Mouse (Mus musculus): ENCODE data around the gene Ly6g6f. TPM values are rescaled to one million over a fixed set of nuclear protein-coding genes. Genes with fewer than 3 reads are reported as not detected.

Ly6g6f gene
- total RNA-seq, 2 experiments from 2014 or later = 0.29 TPM; not detected in 1

- intact Hi-C loops (cut with DNase I) = no loop called here
- Histone ChIP-seq H3K27ac (no peak overlapping the region), H3K4me3 (no peak overlapping the region)
- TF ChIP-seq CTCF (IDR thresholded peaks at IDR 0.05) = no peak
- DNase-seq (ENCODE audit: extremely low spot score in 1 of 2, low spot score in 2 of 2) = no peak
Observed at GRCm38 (mm10) chr17:35057090-35057489, 28.3 kb downstream of the Ly6g6f start.

- H3K27ac ChIP-seq = no peak overlapping the region
- no peak for TF ChIP-seq CTCF (IDR thresholded peaks at IDR 0.05)
- no peak overlapping the region for H3K4me3 ChIP-seq
- intact Hi-C loops (cut with DNase I) = no loop called here
- DNase-seq (ENCODE audit: extremely low spot score in 1 of 2, low spot score in 2 of 2) = no peak
Observed at GRCm38 (mm10) chr17:35055691-35056495, 29.5 kb downstream of the Ly6g6f start.

GRCm38 (mm10) chr17:35052271-35052798, 33.1 kb downstream of the Ly6g6f start:
- H3K27ac ChIP-seq = peak overlapping the region; percentile 78; the same call in 1 of the 2 replicates
- DNase-seq (ENCODE audit: extremely low spot score in 1 of 2, low spot score in 2 of 2) = no peak
- intact Hi-C loops (cut with DNase I) = no loop called here
- H3K4me3 ChIP-seq = no peak overlapping the region
- no peak for TF ChIP-seq CTCF (IDR thresholded peaks at IDR 0.05)

GRCm38 (mm10) chr17:35051156-35052086, 34.0 kb downstream of the Ly6g6f start:
- no peak for DNase-seq (ENCODE audit: extremely low spot score in 1 of 2, low spot score in 2 of 2)
- H3K4me3 ChIP-seq = peak overlapping the region; percentile 37

GRCm38 (mm10) chr17:35050126-35050750, 35.2 kb downstream of the Ly6g6f start:
- H3K27ac ChIP-seq = peak overlapping the region; percentile 70
- intact Hi-C loops (cut with DNase I) = no loop called here

More at GRCm38 (mm10) chr17:35051156-35052086, 34.0 kb downstream of the Ly6g6f start:
- no peak for TF ChIP-seq CTCF (IDR thresholded peaks at IDR 0.05)
- H3K27ac ChIP-seq = peak overlapping the region; percentile 78
- intact Hi-C loops (cut with DNase I) = no loop called here

GRCm38 (mm10) chr17:35049561-35050016, 35.8 kb downstream of the Ly6g6f start, which contains the start of gene Clic1:
Gene Clic1, plus strand, starts transcription at chr17:35049966.
- no peak for DNase-seq (ENCODE audit: extremely low spot score in 1 of 2, low spot score in 2 of 2)
- intact Hi-C loops (cut with DNase I) = no loop called here
- Histone ChIP-seq H3K27ac (peak within 1 kb of the TSS; percentile 70), H3K4me3 (peak within 1 kb of the TSS; percentile 47)
- TF ChIP-seq CTCF (IDR thresholded peaks at IDR 0.05) = no peak; the same call in 1 of the 2 replicates

More at GRCm38 (mm10) chr17:35050126-35050750, 35.2 kb downstream of the Ly6g6f start:
- no peak for DNase-seq (ENCODE audit: extremely low spot score in 1 of 2, low spot score in 2 of 2)
- no peak for TF ChIP-seq CTCF (IDR thresholded peaks at IDR 0.05)
- peak overlapping the region; percentile 47 for H3K4me3 ChIP-seq

- H3K4me3 ChIP-seq = no peak overlapping the region
- no peak for DNase-seq (ENCODE audit: extremely low spot score in 1 of 2, low spot score in 2 of 2)
- no peak for TF ChIP-seq CTCF (IDR thresholded peaks at IDR 0.05)
- intact Hi-C loops (cut with DNase I) = no loop called here
- no peak overlapping the region for H3K27ac ChIP-seq
Observed at GRCm38 (mm10) chr17:35048932-35049440, 36.4 kb downstream of the Ly6g6f start.

GRCm38 (mm10) chr17:35048149-35048931, 37.1 kb downstream of the Ly6g6f start:
- intact Hi-C loops (cut with DNase I) = no loop called here
- TF ChIP-seq CTCF (IDR thresholded peaks at IDR 0.05) = no peak
- H3K27ac ChIP-seq = peak overlapping the region; percentile 40; the same call in 1 of the 2 replicates
- H3K4me3 ChIP-seq = no peak overlapping the region
- no peak for DNase-seq (ENCODE audit: extremely low spot score in 1 of 2, low spot score in 2 of 2)

- DNase-seq (ENCODE audit: extremely low spot score in 1 of 2, low spot score in 2 of 2) = no peak
- Histone ChIP-seq H3K27ac (peak overlapping the region; percentile 40; the same call in 1 of the 2 replicates), H3K4me3 (no peak overlapping the region)
- no peak for TF ChIP-seq CTCF (IDR thresholded peaks at IDR 0.05)
- intact Hi-C loops (cut with DNase I) = no loop called here
Observed at GRCm38 (mm10) chr17:35047688-35048087, 37.7 kb downstream of the Ly6g6f start.
